Mouse (Mus musculus): ENCODE results near the gene Evc.

The Evc gene

GRCm38 (mm10) chr5:37336485-37337105 is at the start of gene Evc:
Gene Evc, minus strand, starts transcription at chr5:37336894.
- no peak for DNase-seq (ENCODE audit: low spot score)

- no peak for DNase-seq (ENCODE audit: low spot score)
Measured at GRCm38 (mm10) chr5:37383570-37383969, 46.9 kb upstream of the Evc start.

GRCm38 (mm10) chr5:37380641-37381040 is 43.9 kb upstream of the Evc start:
- no peak for DNase-seq (ENCODE audit: low spot score)

GRCm38 (mm10) chr5:37377376-37377775 is 40.7 kb upstream of the Evc start:
- no peak for DNase-seq (ENCODE audit: low spot score)

GRCm38 (mm10) chr5:37368796-37369195 is 32.1 kb upstream of the Evc start:
- DNase-seq (ENCODE audit: low spot score), result no peak

GRCm38 (mm10) chr5:37365751-37366150 is 29.1 kb upstream of the Evc start:
- no peak for DNase-seq (ENCODE audit: low spot score)

GRCm38 (mm10) chr5:37363284-37363683 is 26.6 kb upstream of the Evc start:
- DNase-seq (ENCODE audit: low spot score), result no peak

- DNase-seq (ENCODE audit: low spot score), result no peak
Measured at GRCm38 (mm10) chr5:37362618-37363017, 25.9 kb upstream of the Evc start.

GRCm38 (mm10) chr5:37356027-37356426 is 19.3 kb upstream of the Evc start:
- no peak for DNase-seq (ENCODE audit: low spot score)

- peak; percentile 33 for DNase-seq (ENCODE audit: low spot score)
Measured at GRCm38 (mm10) chr5:37354385-37354784, 17.7 kb upstream of the Evc start.

- DNase-seq (ENCODE audit: low spot score), result no peak
Measured at GRCm38 (mm10) chr5:37351791-37352190, 15.1 kb upstream of the Evc start.

- no peak for DNase-seq (ENCODE audit: low spot score)
Measured at GRCm38 (mm10) chr5:37343962-37344361, 7.3 kb upstream of the Evc start.

- no peak for DNase-seq (ENCODE audit: low spot score)
Measured at GRCm38 (mm10) chr5:37338288-37338687, 1.6 kb upstream of the Evc start, which contains the start of gene Evc2. Gene Evc2, plus strand, starts transcription at chr5:37338499.

- DNase-seq (ENCODE audit: low spot score), result no peak
Measured at GRCm38 (mm10) chr5:37337696-37338095, 1.0 kb upstream of the Evc start.

GRCm38 (mm10) chr5:37335061-37335460 is 1.6 kb downstream of the Evc start:
- DNase-seq (ENCODE audit: low spot score), result no peak

- no peak for DNase-seq (ENCODE audit: low spot score)
Measured at GRCm38 (mm10) chr5:37332066-37332465, 4.6 kb downstream of the Evc start.

GRCm38 (mm10) chr5:37331133-37331505 is 5.6 kb downstream of the Evc start:
- DNase-seq (ENCODE audit: low spot score), result no peak

GRCm38 (mm10) chr5:37330449-37331132 is 6.1 kb downstream of the Evc start:
- DNase-seq (ENCODE audit: low spot score), result no peak

GRCm38 (mm10) chr5:37326675-37327074 is 10.0 kb downstream of the Evc start:
- DNase-seq (ENCODE audit: low spot score), result no peak

GRCm38 (mm10) chr5:37320761-37321160 is 15.9 kb downstream of the Evc start:
- no peak for DNase-seq (ENCODE audit: low spot score)

GRCm38 (mm10) chr5:37320174-37320573 is 16.5 kb downstream of the Evc start:
- DNase-seq (ENCODE audit: low spot score), result no peak

- DNase-seq (ENCODE audit: low spot score), result no peak
Measured at GRCm38 (mm10) chr5:37318715-37319114, 18.0 kb downstream of the Evc start.

- DNase-seq (ENCODE audit: low spot score), result no peak
Measured at GRCm38 (mm10) chr5:37312980-37313722, 23.5 kb downstream of the Evc start.
